Mouse (Mus musculus) layer of hippocampus, postnatal 14 days (tissue): Measurements from ENCODE around the gene Vmn2r23. TPM values are rescaled to one million over a fixed set of nuclear protein-coding genes. Genes with fewer than 3 reads are reported as not detected.
"Not testable (repeated sequence)": the region's sequence is repeated elsewhere in the genome, so short reads cannot be mapped to it uniquely, and the experiment has no call there.

ENCODE experiments used
- DNase-seq, 2 experiments: peaks; one replicate each; pipeline ENCODE4 v3.0.0; 2021 to 2022; ENCODE audit warnings: low spot score in 2 of 2, mixed read lengths in 1 of 2
- long read RNA-seq, 2 experiments: library from polyadenylated mRNA; stranded (forward); transcript quantifications; one replicate each; pipeline ENCODE4 v2.0.0; 2021
- total RNA-seq, 2 experiments: library from RNA; stranded (reverse); gene quantifications; 2 replicates each; pipeline ENCODE4 v1.2.3; 2021

The Vmn2r23 gene
- total RNA-seq, result not detected
- long read RNA-seq, experiment 1, result 0 reads
- long read RNA-seq, experiment 2, result 0 reads

GRCm38 (mm10) chr6:123702370-123702769 is at the start of gene Vmn2r23:
TSS of gene Vmn2r23 (plus strand) at chr6:123702670.
- no peak for DNase-seq

- peak in 1 of 2 experiments; percentile 38 for DNase-seq
Measured at GRCm38 (mm10) chr6:123657040-123657439, 45.4 kb upstream of the Vmn2r23 start.

GRCm38 (mm10) chr6:123696639-123697038 is 5.8 kb upstream of the Vmn2r23 start:
- DNase-seq, result not testable (repeated sequence)

- no peak for DNase-seq
Measured at GRCm38 (mm10) chr6:123697213-123697612, 5.3 kb upstream of the Vmn2r23 start.

- DNase-seq, result no peak
Measured at GRCm38 (mm10) chr6:123770031-123770430, 67.6 kb downstream of the Vmn2r23 start.

- DNase-seq, result no peak
Measured at GRCm38 (mm10) chr6:123778579-123778978, 76.1 kb downstream of the Vmn2r23 start, which contains the start of gene Vmn2r24. TSS of gene Vmn2r24 (plus strand) at chr6:123778879.

- DNase-seq, result no peak
Measured at GRCm38 (mm10) chr6:123784857-123785256, 82.4 kb downstream of the Vmn2r23 start.

- DNase-seq, result no peak
Measured at GRCm38 (mm10) chr6:123793746-123794145, 91.3 kb downstream of the Vmn2r23 start.

Other genes with a start within 250 kb of the Vmn2r23 start
- not detected for gene Vmn2r21, start 169.3 kb upstream of the Vmn2r23 start, total RNA-seq
- gene Vmn2r22, start 51.9 kb upstream of the Vmn2r23 start, total RNA-seq, result not detected
- gene Vmn2r24, start 76.2 kb downstream of the Vmn2r23 start, total RNA-seq, result not detected
- not detected for gene Vmn2r25, start 150.8 kb downstream of the Vmn2r23 start, total RNA-seq